Mouse (Mus musculus) kidney, adult 2 months (tissue): ENCODE data around the gene Gm16867.
"Not testable (repeated sequence)": the region's sequence is repeated elsewhere in the genome, so short reads cannot be mapped to it uniquely, and the experiment has no call there.

Experiments
- CTCF ChIP-seq: fragments of 200-500 bp; conservative IDR thresholded peaks from 2 replicates; pipeline ENCODE4 v1.5.1; 2011; ENCODE audit warnings: low read depth, mild to moderate bottlenecking, control low read depth, low read length, moderate library complexity, mixed read lengths; ENCODE audit not compliant: insufficient read depth, insufficient read length
- POLR2A ChIP-seq: fragments of 200-500 bp; IDR thresholded peaks from one replicate; pipeline ENCODE4 v1.6.1; 2011; ENCODE audit warnings: low read depth, low read length, control low read depth

DNA sequence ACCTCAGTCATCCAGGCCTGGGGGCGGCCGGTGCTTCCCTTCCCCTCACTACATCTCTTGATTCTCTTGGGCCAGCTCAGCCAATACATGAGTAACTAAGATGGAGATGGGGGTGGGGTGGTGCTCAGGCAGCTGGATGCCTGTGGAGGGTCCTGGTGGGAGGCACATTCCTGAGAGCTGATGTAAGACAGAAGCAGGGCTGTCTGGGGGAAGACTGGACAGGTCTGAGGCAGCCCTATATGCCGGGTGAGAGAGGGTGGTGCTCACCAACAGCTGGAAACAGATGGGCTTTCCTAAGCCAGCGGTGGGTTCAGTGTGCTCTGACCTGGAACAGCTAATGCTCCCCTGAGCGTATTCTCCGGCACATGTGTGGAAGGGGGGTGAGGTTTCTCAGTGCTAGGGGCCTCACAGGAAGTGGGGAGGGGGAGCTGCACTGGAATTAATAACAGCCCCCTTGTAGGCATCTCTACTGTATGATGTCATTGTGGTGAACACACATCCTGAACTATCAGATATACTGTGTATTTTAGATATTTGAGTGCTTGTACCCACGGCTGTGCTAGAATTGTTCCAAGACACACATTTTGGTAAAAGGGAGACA is 60.0 kb downstream of the Gm16867 start:
- TF ChIP-seq POLR2A, CTCF: not testable (repeated sequence)
